Mouse (Mus musculus) myocyte (in vitro differentiated cells): ENCODE measurements around the gene Asphd1.

Source experiments
- E2F4 ChIP-seq: IDR thresholded peaks from one replicate; pipeline ENCODE4 v1.6.1; 2011; ENCODE audit warnings: mild to moderate bottlenecking, control low read depth, moderate library complexity; ENCODE audit not compliant: insufficient read depth
- POLR2AphosphoS2 ChIP-seq: IDR thresholded peaks from one replicate; pipeline ENCODE4 v1.6.1; 2011; ENCODE audit warnings: low read depth, control low read depth; ENCODE audit not compliant: insufficient read length

GRCm38 (mm10) chr7:126959780-126960179 is 10.4 kb upstream of the Asphd1 start:
- TF ChIP-seq POLR2AphosphoS2 (no peak), E2F4 (no peak)
